Mouse (Mus musculus) lung, postnatal 0 days (tissue): ENCODE measurements around the gene Hagh.

ENCODE experiments used
- CTCF ChIP-seq: IDR thresholded peaks from 2 replicates; pipeline ENCODE4 v1.5.1; 2016; ENCODE audit warnings: antibody characterized with exemption, mild to moderate bottlenecking
- EP300 ChIP-seq: IDR thresholded peaks from 2 replicates; pipeline ENCODE4 v1.6.1; 2016; ENCODE audit warnings: antibody characterized with exemption, mild to moderate bottlenecking, control low read depth

DNA sequence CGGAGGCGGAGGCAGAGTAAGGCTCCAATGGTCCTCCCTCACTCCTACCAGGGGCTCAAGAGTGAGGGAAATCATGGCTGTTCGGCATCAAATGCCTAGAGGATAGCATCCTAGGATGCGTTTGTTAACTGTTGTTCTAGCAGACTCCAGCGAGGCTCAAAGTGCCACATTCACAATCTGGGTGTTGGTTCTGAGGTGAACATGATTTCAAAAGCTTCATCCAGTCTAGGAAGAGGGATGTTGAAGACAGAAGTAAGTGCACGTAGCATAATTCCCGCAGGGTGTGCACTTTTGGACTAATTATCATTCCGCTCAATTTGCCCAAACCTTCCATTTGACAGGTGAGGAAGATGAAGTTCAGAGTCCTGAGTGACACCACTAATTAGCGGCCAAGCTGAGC is 41.7 kb upstream of the Hagh start:
- TF ChIP-seq CTCF (no peak), EP300 (no peak)
